Mouse (Mus musculus) cerebral cortex, adult 2 months (tissue): ENCODE measurements around the gene Fam155a.

Experiments
- WGBS: fragments of 180-500 bp; shearing (Covaris S2); methylation state at CpG from one replicate; pipeline ENCODE4 v1.1.7; 2018; 5-methylcytosine and 5-hydroxymethylcytosine counted together

Gene Fam155a

DNA sequence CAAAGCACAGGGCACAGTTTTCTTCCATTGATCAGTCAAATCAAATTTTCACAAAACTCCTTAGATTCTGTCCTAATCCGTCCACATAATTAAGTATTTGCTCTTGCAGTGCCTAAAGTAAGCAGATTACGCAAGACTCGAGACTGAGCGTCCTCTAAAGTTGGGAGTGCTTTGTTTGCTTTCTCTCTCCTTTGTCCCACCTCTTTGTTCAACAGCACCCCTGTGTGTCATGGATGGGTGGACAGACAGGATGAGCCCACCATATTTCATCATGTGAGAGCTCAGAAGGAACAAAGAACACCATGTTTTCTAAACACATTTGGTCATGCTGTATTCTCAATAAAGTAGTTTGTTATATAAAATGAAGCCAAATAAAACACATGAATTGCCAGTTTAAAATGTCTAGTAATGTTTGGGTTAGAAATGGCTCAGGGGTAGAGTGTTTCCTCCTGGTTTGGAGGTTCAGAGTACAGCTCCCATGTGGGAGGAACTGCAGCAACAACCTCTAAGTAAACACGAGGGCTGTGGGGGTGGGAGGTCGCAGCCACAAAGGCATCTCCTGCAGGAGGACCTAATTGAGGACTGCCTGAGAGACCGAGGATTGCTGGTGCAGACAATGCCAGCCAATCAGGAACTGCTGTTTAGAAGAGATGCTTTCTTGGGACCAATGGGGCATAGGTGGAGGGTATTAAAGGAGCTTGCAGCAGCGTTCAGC, 482.8 kb downstream of the Fam155a start:
- WGBS: 50% methylated on average over 8 of the region's 8 CpGs

DNA sequence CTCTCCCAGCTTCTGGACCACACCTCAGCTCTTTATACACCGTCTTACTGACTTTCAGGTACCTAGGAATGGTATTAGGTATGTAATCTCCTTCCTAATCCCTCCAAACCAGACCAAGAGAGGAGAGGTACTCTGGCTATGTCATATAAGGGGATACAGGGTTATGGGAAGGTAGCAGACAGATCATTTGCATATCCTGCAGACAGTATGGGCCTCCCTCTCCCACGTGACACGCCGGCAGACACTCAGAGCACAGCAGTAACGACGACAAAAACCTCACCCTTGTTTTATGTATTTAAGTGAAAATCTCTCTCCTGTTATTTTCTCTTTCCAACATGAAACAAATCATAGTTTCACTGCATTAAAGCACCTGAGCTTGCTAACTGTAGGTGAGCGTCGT, 496.8 kb downstream of the Fam155a start:
- WGBS: 69% methylated on average over 8 of the region's 8 CpGs

DNA sequence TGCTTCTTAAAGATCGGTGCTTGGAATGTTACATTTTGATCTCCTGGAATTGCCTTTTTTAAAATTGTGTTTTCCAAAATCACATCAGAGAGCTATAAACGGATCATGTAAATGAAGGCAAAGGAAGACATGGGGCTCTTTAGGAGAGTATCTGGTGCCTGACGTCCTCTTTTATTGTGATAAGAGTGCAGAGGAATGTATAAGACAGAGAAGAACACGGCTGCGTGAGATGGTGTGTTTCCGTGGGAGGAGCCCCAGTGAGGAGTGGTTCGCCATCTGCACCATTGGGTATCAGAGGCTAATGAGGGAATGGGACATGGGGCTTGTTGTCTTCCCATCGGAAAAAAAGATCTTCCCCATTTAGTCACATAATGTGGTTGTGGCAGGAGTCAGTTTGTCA, 506.6 kb downstream of the Fam155a start:
- WGBS: 52% methylated on average over 8 of the region's 8 CpGs

DNA sequence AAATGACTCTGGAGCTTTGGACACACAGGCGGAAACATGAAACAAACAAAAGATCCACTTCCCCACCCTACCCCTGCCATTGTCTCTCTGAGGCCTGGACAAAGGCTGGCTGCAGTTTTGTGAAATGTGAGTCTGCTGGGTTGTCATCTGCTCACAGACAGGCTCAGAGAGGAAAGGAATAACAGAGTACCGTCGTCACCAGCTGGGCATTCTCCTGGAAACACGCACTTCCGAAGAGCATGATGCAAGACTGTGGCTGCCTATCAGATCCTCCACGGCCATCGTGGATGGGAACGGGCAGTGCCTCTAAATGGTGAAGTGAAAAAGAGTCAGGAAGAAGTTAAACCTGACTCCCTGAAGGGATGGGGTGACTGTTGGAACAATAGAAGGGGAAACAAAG, 509.4 kb downstream of the Fam155a start:
- 51% methylated on average over 8 of the region's 8 CpGs for WGBS

DNA sequence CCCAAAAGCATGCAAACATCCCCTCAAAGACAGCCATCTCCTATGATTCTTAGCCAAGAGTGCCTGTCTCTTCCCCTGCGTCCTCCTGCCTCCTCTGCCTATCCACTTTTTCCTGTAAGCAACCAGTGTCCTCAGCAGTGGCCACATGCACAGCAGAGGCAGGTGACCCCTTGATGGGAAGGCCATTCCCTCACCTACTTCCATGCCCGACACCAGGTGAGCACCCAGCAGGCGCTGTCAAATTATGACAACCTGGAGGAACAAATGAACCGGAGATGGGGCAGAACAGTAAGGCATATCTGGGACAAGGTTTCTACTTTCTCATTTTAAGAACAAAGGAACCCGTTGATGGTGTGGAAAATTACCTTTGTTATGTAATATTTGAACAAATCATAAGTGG, 515.6 kb downstream of the Fam155a start:
- WGBS: 93% methylated on average over 5 of the region's 5 CpGs

DNA sequence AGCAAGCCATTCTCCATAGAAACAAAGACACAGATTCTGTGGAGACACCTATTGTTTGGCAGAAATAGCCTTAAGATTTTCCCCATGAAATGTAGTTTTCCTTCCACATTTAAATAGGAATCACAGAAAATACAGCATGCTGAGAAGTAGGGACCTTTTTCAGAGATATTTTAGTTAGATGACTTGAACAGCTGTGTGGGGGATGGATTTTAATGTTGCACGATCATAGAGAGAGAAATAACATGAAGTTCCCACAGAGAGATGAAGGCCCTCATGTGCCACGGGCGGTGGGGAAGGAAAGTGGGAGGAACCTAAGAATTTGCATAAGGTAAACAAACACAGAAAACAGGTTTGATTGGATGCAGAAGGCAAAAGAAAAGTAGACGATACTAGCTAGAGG, 518.0 kb downstream of the Fam155a start:
- 41% methylated on average over 4 of the region's 4 CpGs for WGBS

DNA sequence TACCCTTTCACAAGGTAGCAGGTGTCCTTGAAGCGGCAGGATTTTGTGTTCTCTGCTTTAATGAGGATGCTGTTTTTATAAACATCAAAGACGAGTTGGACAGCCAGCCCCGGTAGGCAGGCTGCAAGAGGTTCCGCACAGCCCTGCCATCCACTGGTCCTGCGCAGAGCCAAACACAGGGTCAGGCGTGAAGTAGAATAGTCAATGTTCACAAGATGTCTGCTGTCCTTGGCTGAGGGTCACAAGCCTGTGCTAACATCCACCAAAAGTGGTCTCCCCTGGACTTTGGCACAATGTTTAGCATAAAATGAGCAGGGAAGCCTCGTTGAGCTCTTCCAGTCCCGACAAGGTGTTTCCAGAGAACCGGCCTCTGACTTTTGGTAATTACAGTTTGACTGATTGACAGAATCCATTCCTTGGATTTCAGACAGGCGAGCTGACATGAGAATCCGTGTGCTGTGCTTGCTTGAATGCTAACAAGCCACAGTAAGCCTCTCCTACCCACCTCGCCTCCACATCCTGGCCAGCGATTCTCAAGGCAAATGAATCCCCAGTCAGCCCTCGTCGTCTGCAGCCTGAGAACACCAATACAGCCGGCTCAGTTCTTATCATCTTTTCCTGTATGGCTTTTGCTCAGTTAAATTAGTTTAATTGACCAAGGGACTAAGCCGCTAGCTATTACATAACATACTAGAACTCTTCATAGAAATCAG, 522.7 kb downstream of the Fam155a start:
- WGBS: 48% methylated on average over 17 of the region's 17 CpGs

DNA sequence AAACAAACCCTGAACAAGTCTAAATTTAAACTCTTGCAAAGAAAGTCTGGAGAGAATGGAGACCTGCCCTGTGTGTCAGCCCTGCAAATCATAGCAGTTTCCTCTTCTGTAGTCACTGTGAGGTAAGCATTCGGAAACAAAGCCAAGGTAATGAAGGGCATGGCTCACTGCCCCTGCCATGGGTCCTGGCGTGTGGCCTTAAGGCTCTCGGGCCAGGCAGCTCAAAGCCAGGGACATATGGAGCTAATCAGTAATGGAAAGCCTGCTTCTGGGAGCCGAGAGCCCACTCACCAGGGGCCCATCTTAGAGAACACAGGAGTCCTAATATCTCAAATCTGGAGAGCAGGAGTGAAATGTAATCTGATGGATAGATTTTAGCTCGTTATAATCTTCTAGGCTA, 525.0 kb downstream of the Fam155a start:
- 48% methylated on average over 5 of the region's 5 CpGs for WGBS

DNA sequence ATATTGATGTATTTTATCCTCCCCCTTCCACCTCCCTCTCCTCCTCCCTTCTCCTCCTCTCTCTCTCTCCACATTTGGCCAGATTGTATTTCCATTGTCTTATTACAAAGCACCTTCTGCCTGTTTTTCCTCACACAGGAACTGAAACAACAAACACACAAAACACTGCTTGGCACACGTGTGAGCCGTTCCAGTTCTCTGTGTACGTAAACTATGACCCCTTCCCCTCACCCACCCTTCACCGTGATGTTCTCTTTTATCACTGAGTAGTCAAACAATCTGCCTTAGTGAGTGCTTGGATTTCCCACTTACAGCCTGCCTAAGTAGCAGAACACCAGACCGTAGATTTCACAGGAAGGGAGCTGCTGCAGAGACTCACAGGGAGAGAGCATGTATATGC, 530.0 kb downstream of the Fam155a start:
- WGBS: 37% methylated on average over 5 of the region's 5 CpGs

DNA sequence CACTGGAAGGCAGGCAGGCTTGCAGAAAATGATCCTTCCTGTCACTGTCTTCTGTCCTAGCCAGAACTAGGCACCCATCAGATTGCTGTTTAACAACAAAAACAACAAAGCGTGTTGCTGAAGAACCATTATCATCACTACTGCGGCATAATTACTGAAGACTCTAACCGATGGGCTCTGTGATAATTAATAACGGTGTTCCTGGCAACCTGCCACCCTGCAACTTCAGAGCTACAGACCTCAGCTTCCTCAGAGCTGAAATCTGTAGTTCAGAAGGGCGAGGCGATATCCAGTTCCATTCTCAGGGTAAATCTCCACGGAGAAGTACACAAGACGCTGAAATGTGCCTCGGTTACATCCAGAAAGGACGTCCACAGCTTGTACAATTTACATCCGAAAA, 531.2 kb downstream of the Fam155a start:
- 41% methylated on average over 11 of the region's 11 CpGs for WGBS

DNA sequence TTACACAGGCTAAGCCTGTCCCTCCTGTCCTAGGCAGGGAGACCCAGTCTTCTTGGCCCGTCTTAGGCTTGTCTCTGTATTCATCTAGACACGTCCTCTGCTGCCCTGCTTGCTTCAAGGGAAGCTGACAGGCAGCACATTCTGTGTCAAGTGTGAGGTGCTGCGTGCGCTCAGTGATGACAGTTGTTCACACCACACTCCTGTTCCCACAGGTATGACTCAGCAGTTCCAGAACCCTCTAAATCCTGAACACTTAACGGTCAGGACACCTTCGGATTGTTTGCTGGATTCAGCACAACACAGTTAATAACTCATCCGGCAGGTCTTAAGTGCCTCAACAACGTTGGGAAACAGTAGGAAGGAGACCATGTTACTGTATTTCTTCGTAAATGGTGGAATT, 532.0 kb downstream of the Fam155a start:
- 60% methylated on average over 9 of the region's 9 CpGs for WGBS

DNA sequence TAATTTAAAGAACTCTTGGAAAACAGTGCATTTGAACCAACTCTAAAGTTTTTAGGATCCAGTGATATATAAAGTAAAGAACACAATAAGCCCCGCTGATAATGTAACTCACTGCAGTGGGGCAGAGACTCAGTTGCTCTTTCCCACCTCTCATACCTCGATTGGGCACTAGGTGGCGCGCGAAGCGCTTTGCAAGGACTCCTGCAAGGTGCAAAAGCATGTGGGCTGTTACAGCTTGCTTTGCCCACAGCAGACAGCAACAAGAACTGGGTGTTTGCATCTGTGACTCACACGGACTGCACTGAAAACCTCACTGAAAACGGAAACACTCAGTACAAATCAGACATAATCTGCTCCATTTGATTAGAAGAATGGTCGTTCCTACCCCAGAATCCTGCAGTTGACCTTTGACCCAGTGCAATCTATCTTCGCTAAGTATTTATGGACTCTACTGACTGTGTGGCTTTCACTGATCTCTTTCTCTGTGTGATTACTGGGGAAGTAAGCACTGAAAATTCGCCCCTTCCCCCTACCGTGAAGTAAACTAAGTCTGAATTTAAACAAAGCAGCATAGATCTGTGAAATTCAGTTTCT, 537.5 kb downstream of the Fam155a start:
- WGBS: 8% methylated on average over 12 of the region's 12 CpGs

DNA sequence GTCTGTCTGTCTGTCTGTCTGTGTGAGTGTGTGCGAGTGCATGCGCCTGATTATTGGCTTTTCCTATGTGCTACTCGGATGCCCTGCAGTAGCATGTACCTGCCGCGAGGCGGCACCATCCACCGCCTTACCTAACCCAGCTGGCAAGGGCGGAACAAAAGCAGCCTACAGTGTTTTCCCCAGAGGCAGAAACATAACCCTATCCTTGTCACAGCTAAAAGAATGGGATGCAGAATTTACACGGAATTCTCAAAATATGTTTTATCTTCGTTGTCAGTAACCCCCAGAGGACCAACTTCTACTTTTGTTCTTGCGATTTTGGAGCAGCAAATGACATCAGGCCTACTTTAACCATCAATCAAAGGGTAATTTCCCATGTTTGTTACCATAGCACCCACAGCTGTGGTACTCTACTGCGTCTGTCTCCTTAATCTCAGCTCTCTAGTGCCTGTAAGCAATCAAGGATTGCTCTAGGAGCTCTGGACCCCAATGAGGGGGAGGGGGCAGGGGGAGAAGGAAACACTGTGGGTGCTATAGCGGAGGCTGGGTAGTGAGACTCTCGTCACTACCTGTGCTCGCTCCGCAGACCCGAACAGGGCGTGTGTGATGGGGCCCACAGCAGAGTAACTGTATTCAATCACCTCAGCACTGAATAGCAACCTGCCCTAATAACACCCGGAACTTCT, 543.0 kb downstream of the Fam155a start:
- 32% methylated on average over 19 of the region's 19 CpGs for WGBS

DNA sequence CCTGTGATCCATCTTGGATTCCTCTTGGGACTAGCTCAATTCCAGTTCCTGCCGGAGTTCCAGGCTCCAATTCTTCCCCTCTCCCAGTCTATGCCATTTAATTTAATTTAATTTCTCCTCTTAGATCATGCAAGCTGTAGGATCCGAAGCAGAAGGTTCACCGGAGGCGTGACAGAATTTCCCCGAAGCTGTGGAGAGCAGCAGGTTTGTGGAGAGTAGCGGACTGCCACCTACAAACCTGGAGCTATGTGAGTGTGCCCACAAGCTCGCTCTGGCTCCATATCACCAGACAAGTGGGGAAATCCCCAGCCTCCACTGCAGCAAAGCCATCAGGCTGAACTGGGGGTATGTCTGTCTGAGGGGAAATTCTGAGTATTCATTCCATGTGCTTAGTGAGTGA, 544.2 kb downstream of the Fam155a start:
- 55% methylated on average over 7 of the region's 7 CpGs for WGBS

DNA sequence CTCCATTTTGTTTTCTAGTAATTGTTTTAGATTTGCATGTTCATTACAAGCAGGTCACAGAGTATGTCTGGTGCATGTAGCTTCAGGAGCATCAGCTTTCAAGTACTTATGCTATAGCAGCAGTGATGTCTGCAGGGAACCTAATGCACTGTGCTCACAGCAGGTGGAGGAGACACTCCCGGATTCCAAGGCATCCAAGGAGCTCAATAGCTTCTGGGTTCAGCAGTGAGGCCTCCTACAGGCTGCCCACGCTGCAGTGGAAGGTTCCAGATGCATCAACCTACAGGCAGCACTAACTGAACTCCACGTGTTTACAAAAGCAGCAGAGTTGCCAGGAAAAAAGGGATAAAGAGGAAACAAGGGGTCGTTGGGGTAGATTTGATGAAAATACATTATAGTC, 559.2 kb downstream of the Fam155a start:
- 47% methylated on average over 4 of the region's 4 CpGs for WGBS

DNA sequence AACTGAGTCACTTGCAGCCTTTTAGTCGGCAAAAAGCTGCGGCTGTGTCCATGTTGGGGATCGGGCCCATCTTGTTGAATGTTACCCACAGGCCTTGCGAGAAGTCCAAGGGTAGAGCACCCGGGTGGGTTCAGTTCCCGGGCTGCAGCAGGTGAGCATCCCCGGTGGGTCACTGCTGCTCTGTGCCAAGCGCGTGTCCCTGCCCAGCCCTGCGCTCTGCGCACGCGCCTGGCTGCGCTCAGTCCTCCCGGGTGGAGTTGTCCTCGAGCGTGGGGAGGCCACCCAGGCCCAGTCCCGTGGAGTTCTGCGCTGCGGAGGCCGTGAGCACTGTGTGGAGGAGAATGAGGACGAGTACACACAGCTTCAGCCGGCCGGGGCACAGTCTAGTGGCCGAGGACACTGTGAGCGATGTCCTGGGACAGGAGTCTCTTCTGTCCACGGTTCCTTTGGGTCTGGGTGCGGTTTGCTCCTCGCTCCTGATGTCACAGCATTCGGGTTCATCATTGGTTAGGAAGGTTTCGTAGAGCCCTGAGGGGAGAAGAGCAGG, 563.4 kb downstream of the Fam155a start:
- 95% methylated on average over 31 of the region's 31 CpGs for WGBS

DNA sequence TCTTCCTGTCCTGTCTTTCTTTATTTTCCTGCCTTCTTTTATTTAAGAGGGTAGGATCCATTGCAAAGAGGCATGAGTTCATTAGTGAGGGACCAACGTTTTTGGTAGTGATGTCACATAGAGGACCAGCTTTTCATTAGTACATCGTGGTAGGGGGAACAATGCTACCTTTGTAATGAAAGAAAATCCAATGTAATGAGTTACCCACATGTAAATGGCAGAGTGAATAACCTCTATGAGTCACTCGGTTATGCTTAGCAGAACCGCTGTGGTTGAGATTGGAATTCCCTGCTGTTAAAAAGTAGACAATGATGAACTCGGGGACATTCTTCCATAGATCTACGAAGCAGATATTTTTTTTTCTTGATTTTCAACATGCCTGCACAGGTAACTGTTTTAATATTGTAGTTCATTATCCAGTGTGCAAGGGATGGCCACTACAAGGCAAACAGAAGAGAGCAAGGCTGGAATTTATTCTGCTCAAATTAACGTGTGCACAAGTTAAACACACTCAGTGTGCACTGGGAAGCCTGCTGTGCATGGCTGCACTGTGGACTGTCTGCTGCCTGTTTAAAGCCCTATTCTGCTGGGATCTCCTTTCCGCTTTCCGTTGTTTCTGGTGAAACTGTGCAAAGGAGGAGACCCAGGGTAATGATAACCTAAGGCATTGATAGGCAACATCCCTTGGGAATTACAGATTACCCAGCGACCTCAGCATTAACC, 566.5 kb downstream of the Fam155a start:
- 55% methylated on average over 10 of the region's 10 CpGs for WGBS

DNA sequence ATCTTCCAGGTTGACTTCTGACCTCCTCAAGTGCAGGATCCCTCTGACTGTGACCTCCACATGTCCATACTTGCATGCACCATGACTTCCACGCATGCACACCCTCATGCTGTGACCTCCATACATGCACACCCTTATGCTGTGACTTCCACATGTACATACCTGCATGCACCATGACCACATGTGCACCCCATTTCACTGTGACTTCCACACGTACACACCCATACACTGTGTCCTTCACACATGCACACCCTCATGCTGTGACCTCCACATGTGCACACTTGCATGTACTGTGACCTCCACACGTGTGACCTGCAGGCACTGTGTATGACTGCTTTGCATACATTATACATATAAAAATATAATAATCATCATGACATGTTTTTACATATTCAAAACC, 570.9 kb downstream of the Fam155a start:
- WGBS: 83% methylated on average over 3 of the region's 3 CpGs

DNA sequence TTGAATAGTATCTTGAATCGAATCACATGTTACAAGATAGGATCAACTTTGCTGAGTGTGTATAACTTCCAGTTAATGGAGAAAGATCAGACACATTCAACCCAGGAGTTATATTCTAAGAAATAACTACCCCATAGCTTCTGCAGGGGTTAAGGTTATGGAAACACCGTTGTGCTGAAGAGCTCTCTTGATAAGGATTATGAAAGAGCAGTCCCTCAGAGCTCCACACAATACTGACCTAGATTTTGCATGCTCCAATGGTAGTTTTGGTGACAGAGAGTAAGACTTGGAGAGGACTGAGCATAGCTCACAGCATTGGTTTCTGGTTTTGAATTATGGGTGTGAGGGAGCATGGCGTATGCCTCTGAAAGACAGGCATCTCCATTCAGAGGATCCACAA, 579.3 kb downstream of the Fam155a start:
- 81% methylated on average over 3 of the region's 3 CpGs for WGBS

DNA sequence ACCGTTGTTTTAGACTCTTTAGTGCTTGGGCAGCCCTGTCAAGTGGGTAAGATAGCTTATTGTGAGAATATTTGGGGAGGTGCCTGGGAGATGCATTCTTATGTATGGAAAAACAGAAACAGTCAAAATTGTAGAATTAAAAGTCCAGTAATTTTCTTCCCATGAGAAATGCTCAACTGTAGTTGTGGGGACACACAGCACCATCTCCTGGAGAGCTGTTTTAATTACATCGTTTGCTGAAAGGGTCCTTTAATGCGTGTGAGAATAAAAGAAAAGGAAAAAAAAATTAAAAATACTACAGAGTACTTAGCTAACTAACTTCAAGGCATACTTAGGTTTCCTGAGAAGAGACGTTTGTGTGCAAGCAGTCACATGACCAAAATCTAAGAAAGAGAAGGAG, 582.3 kb downstream of the Fam155a start:
- 24% methylated on average over 4 of the region's 4 CpGs for WGBS

DNA sequence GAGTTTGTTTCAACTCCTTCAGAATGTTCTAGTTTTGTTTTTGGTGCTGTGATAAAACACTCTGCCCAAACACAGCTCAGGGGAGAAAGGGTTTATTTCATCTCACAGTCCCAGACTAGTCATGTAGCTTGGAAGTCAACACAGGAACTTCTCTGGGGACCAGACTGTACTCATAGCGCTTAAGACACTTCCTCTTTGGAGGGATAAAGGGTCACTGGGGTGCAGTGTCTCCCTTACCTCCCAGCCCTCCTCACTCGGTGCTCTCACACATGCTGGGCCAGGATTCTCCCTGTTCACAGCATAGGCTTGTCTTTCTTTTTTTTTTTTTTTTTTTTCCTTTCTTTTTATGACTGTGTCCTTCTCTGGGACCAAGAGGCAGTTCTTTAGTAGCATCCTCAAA, 585.8 kb downstream of the Fam155a start:
- 60% methylated on average over 2 of the region's 2 CpGs for WGBS

DNA sequence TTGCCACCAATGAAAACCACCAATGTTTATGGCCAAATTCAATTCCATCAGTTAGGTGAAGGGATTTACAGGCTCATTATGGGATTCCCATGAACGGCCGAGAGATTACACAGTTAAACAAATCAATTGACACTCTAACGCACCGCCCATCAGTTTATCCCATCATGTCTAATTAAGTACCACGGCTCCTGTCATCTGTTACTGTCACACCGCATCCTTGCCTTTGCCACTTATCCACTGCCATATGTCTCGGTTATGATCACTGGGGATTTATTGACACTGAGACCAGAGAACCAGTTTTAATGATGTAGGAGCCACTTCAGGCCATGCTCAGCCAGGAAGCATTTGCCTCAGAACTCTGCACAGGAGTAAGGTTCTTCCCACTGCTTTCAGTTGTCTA, 588.5 kb downstream of the Fam155a start:
- 96% methylated on average over 7 of the region's 7 CpGs for WGBS
